Mouse (Mus musculus): Measurements from ENCODE around the gene 2700081O15Rik. TPM values are rescaled to one million over a fixed set of nuclear protein-coding genes. Genes with fewer than 3 reads are reported as not detected.

Gene 2700081O15Rik
- polyA plus RNA-seq, 1 experiment from 2014 or later, result 4.8 TPM

GRCm38 (mm10) chr19:7417911-7418849 is 755 bp downstream of the 2700081O15Rik start:
- Histone ChIP-seq H3K4me1 (replicated peaks; ENCODE audit: control insufficient read depth, insufficient read depth, low read length) (peaks cover 44% of the 10 kb centered on the region), H3K9ac (ENCODE audit: low read depth, low read length) (peak overlapping the region; percentile 95), H3K9me3 (ENCODE audit: control insufficient read depth, low read length) (no peaks in the 10 kb centered on the region), H3K4me2 (peak overlapping the region; percentile 95), H3K36me3 (ENCODE audit: control insufficient read depth, insufficient read depth, low read length) (peaks cover 23% of the 10 kb centered on the region), H3K4me3 (ENCODE audit: low read depth, low read length) (peak overlapping the region; percentile 96), H3K27me3 (replicated peaks; ENCODE audit: control insufficient read depth, insufficient read depth, low read length) (peaks cover 13% of the 10 kb centered on the region), H3K27ac (ENCODE audit: low read depth, low read length) (peak overlapping the region; percentile 86)
- ATAC-seq (replicated peaks; ENCODE audit: low FRiP score) (peak; percentile 67), DNase-seq (ENCODE audit: low spot score) (peak; percentile 84)
- under 1% methylated on average over 52 of the region's 59 CpGs for WGBS

- DNase-seq (ENCODE audit: low spot score) (no peak), ATAC-seq (replicated peaks; ENCODE audit: low FRiP score) (peak; percentile 53)
- Histone ChIP-seq H3K36me3 (ENCODE audit: control insufficient read depth, insufficient read depth, low read length) (peaks cover 27% of the 10 kb centered on the region), H3K27ac (ENCODE audit: low read depth, low read length) (no peak overlapping the region), H3K4me2 (peak overlapping the region; percentile 95), H3K27me3 (replicated peaks; ENCODE audit: control insufficient read depth, insufficient read depth, low read length) (peaks cover 13% of the 10 kb centered on the region), H3K9me3 (ENCODE audit: control insufficient read depth, low read length) (no peaks in the 10 kb centered on the region), H3K4me3 (ENCODE audit: low read depth, low read length) (peak overlapping the region; percentile 96), H3K9ac (ENCODE audit: low read depth, low read length) (0 out of 2 replicates have a peak overlapping the region, but pooled peaks have one; percentile 1), H3K4me1 (replicated peaks; ENCODE audit: control insufficient read depth, insufficient read depth, low read length) (peaks cover 49% of the 10 kb centered on the region)
- WGBS, result 28% methylated on average over 6 of the region's 6 CpGs
These were observed 1.7 kb downstream of the 2700081O15Rik start for GRCm38 (mm10) chr19:7419134-7419533.

- 71% methylated on average over 12 of the region's 12 CpGs for whole genome bisulfite sequencing
- peaks cover 30% of the 10 kb centered on the region for H3K36me3 ChIP-seq (ENCODE audit: control insufficient read depth, insufficient read depth, low read length)
- no peaks in the 10 kb centered on the region for H3K9me3 ChIP-seq (ENCODE audit: control insufficient read depth, low read length)
- DNase-seq (ENCODE audit: low spot score), result no peak
- ATAC-seq (replicated peaks; ENCODE audit: low FRiP score), result no peak
- H3K4me1 ChIP-seq (replicated peaks; ENCODE audit: control insufficient read depth, insufficient read depth, low read length), result peaks cover 49% of the 10 kb centered on the region
- peaks cover 12% of the 10 kb centered on the region for H3K27me3 ChIP-seq (replicated peaks; ENCODE audit: control insufficient read depth, insufficient read depth, low read length)
- H3K27ac ChIP-seq (ENCODE audit: low read depth, low read length), result no peak overlapping the region
- peak overlapping the region; percentile 96; the same call in 1 of the 2 replicates for H3K4me3 ChIP-seq (ENCODE audit: low read depth, low read length)
- 0 out of 2 replicates have a peak overlapping the region, but pooled peaks have one; percentile 1 for H3K9ac ChIP-seq (ENCODE audit: low read depth, low read length)
- peak overlapping the region; percentile 95 for H3K4me2 ChIP-seq
These were observed 2.7 kb downstream of the 2700081O15Rik start for GRCm38 (mm10) chr19:7420108-7420507.

GRCm38 (mm10) chr19:7420841-7421601 is 3.6 kb downstream of the 2700081O15Rik start:
- peaks cover 32% of the 10 kb centered on the region for H3K36me3 ChIP-seq (ENCODE audit: control insufficient read depth, insufficient read depth, low read length)
- H3K27me3 ChIP-seq (replicated peaks; ENCODE audit: control insufficient read depth, insufficient read depth, low read length), result peaks cover 6% of the 10 kb centered on the region
- no peaks in the 10 kb centered on the region for H3K9me3 ChIP-seq (ENCODE audit: control insufficient read depth, low read length)
- 73% methylated on average over 27 of the region's 27 CpGs for WGBS
- no peak overlapping the region for H3K27ac ChIP-seq (ENCODE audit: low read depth, low read length)
- no peak overlapping the region for H3K4me3 ChIP-seq (ENCODE audit: low read depth, low read length)
- H3K4me1 ChIP-seq (replicated peaks; ENCODE audit: control insufficient read depth, insufficient read depth, low read length), result peaks cover 48% of the 10 kb centered on the region
- H3K9ac ChIP-seq (ENCODE audit: low read depth, low read length), result no peak overlapping the region
- H3K4me2 ChIP-seq, result no peak overlapping the region
- DNase-seq (ENCODE audit: low spot score) (no peak), ATAC-seq (replicated peaks; ENCODE audit: low FRiP score) (no peak)

GRCm38 (mm10) chr19:7421602-7422591 is 4.5 kb downstream of the 2700081O15Rik start:
- Histone ChIP-seq H3K4me1 (replicated peaks; ENCODE audit: control insufficient read depth, insufficient read depth, low read length) (peaks cover 47% of the 10 kb centered on the region), H3K27ac (ENCODE audit: low read depth, low read length) (no peak overlapping the region), H3K4me2 (peak overlapping the region; percentile 49), H3K27me3 (replicated peaks; ENCODE audit: control insufficient read depth, insufficient read depth, low read length) (no peaks in the 10 kb centered on the region; the same call in 1 of the 2 replicates), H3K36me3 (ENCODE audit: control insufficient read depth, insufficient read depth, low read length) (peaks cover 35% of the 10 kb centered on the region), H3K4me3 (ENCODE audit: low read depth, low read length) (0 out of 2 replicates have a peak overlapping the region, but pooled peaks have one; percentile 11), H3K9me3 (ENCODE audit: control insufficient read depth, low read length) (no peaks in the 10 kb centered on the region), H3K9ac (ENCODE audit: low read depth, low read length) (no peak overlapping the region)
- 34% methylated on average over 48 of the region's 48 CpGs for WGBS
- no peak for ATAC-seq (replicated peaks; ENCODE audit: low FRiP score)
- peak; percentile 73 for DNase-seq (ENCODE audit: low spot score)

GRCm38 (mm10) chr19:7422656-7423027 is 5.2 kb downstream of the 2700081O15Rik start:
- H3K4me3 ChIP-seq (ENCODE audit: low read depth, low read length), result 0 out of 2 replicates have a peak overlapping the region, but pooled peaks have one; percentile 11
- WGBS, result 42% methylated on average over 35 of the region's 35 CpGs
- no peak overlapping the region; the same call in 1 of the 2 replicates for H3K9ac ChIP-seq (ENCODE audit: low read depth, low read length)
- H3K4me2 ChIP-seq, result peak overlapping the region; percentile 49
- ATAC-seq (replicated peaks; ENCODE audit: low FRiP score) (no peak), DNase-seq (ENCODE audit: low spot score) (peak; percentile 44)
- H3K36me3 ChIP-seq (ENCODE audit: control insufficient read depth, insufficient read depth, low read length), result peaks cover 40% of the 10 kb centered on the region
- peaks cover 47% of the 10 kb centered on the region for H3K4me1 ChIP-seq (replicated peaks; ENCODE audit: control insufficient read depth, insufficient read depth, low read length)
- H3K27me3 ChIP-seq (replicated peaks; ENCODE audit: control insufficient read depth, insufficient read depth, low read length), result no peaks in the 10 kb centered on the region; the same call in 1 of the 2 replicates
- no peaks in the 10 kb centered on the region for H3K9me3 ChIP-seq (ENCODE audit: control insufficient read depth, low read length)
- H3K27ac ChIP-seq (ENCODE audit: low read depth, low read length), result no peak overlapping the region

GRCm38 (mm10) chr19:7423028-7423655 is 5.7 kb downstream of the 2700081O15Rik start:
- WGBS, result 53% methylated on average over 51 of the region's 51 CpGs
- Histone ChIP-seq H3K27ac (ENCODE audit: low read depth, low read length) (no peak overlapping the region), H3K9ac (ENCODE audit: low read depth, low read length) (no peak overlapping the region; the same call in 1 of the 2 replicates), H3K4me2 (peak overlapping the region; percentile 49), H3K4me1 (replicated peaks; ENCODE audit: control insufficient read depth, insufficient read depth, low read length) (peaks cover 47% of the 10 kb centered on the region), H3K27me3 (replicated peaks; ENCODE audit: control insufficient read depth, insufficient read depth, low read length) (no peaks in the 10 kb centered on the region; the same call in 1 of the 2 replicates), H3K36me3 (ENCODE audit: control insufficient read depth, insufficient read depth, low read length) (peaks cover 43% of the 10 kb centered on the region), H3K4me3 (ENCODE audit: low read depth, low read length) (peak overlapping the region; percentile 11; the same call in 1 of the 2 replicates), H3K9me3 (ENCODE audit: control insufficient read depth, low read length) (no peaks in the 10 kb centered on the region)
- peak; percentile 13; the same call in 1 of the 2 replicates for ATAC-seq (replicated peaks; ENCODE audit: low FRiP score)
- peak; percentile 47 for DNase-seq (ENCODE audit: low spot score)

All from liver, embryonic 11.5 days (tissue).